Mouse (Mus musculus) embryonic fibroblast, embryonic 13.5 days (primary cell): ENCODE data around the gene Dnajc12. TPM values are rescaled to one million over a fixed set of nuclear protein-coding genes. Genes with fewer than 3 reads are reported as not detected.
"Not testable (repeated sequence)": the region's sequence is repeated elsewhere in the genome, so short reads cannot be mapped to it uniquely, and the experiment has no call there.

Source experiments
- H3K27ac ChIP-seq: 2 replicates; pipeline ENCODE4 v1.5.1; 2012; ENCODE audit warnings: low read length, control low read depth, inconsistent platforms; ENCODE audit not compliant: insufficient read depth
- H3K4me1 ChIP-seq: 2 replicates; pipeline ENCODE4 v1.6.1; 2011; ENCODE audit warnings: low read length; ENCODE audit not compliant: control insufficient read depth, insufficient read depth
- H3K4me3 ChIP-seq: 2 replicates; pipeline ENCODE4 v1.5.1; 2011; ENCODE audit warnings: mild to moderate bottlenecking, control low read depth, low read length; ENCODE audit not compliant: insufficient read depth
- CTCF ChIP-seq: IDR thresholded peaks from 2 replicates; pipeline ENCODE4 v1.5.1; 2011; ENCODE audit warnings: mild to moderate bottlenecking, control low read depth, low read length, moderate library complexity, borderline replicate concordance; ENCODE audit not compliant: insufficient read depth
- POLR2A ChIP-seq: IDR thresholded peaks from 2 replicates; pipeline ENCODE4 v1.6.1; 2011; ENCODE audit warnings: low read depth, mild to moderate bottlenecking, control low read depth, low read length, moderate library complexity
- polyA plus RNA-seq: library from polyadenylated mRNA; stranded (reverse); fragments of >200 nt; gene quantifications from 2 replicates; pipeline ENCODE4 v1.2.4, GENCODE M21; 2011; ENCODE audit warnings: low read depth; ENCODE audit not compliant: missing spikeins, insufficient read length

Gene Dnajc12
- polyA plus RNA-seq, 1 experiment = 3.5 TPM

- Histone ChIP-seq H3K27ac (no peak overlapping the region), H3K4me3 (no peak overlapping the region), H3K4me1 (no peaks in the 10 kb centered on the region)
- TF ChIP-seq POLR2A = no peak
- TF ChIP-seq CTCF = no peak
Measured at GRCm38 (mm10) chr10:63352111-63352510, 30.1 kb upstream of the Dnajc12 start.

- Histone ChIP-seq H3K27ac (no peak overlapping the region), H3K4me3 (no peak overlapping the region), H3K4me1 (no peaks in the 10 kb centered on the region)
- TF ChIP-seq POLR2A (no peak), CTCF (no peak)
Measured at GRCm38 (mm10) chr10:63360502-63360901, 21.7 kb upstream of the Dnajc12 start.

GRCm38 (mm10) chr10:63365918-63366455, 16.3 kb upstream of the Dnajc12 start:
- H3K27ac ChIP-seq = no peak overlapping the region
- TF ChIP-seq POLR2A = no peak
- no peaks in the 10 kb centered on the region for H3K4me1 ChIP-seq
- no peak overlapping the region for H3K4me3 ChIP-seq

- Histone ChIP-seq H3K4me1 (no peaks in the 10 kb centered on the region), H3K27ac (no peak overlapping the region), H3K4me3 (no peak overlapping the region)
- no peak for TF ChIP-seq POLR2A
- TF ChIP-seq CTCF = no peak
Measured at GRCm38 (mm10) chr10:63367386-63367785, 14.9 kb upstream of the Dnajc12 start.

- no peak for TF ChIP-seq POLR2A
- no peak for TF ChIP-seq CTCF
Measured at GRCm38 (mm10) chr10:63368041-63368440, 14.2 kb upstream of the Dnajc12 start.

GRCm38 (mm10) chr10:63376303-63376702, 5.9 kb upstream of the Dnajc12 start:
- Histone ChIP-seq H3K4me3 (no peak overlapping the region), H3K27ac (no peak overlapping the region), H3K4me1 (no peaks in the 10 kb centered on the region)
- TF ChIP-seq POLR2A (no peak), CTCF (no peak)

More at GRCm38 (mm10) chr10:63368041-63368440, 14.2 kb upstream of the Dnajc12 start:
- H3K4me1 ChIP-seq = no peaks in the 10 kb centered on the region
- H3K4me3 ChIP-seq = no peak overlapping the region
- no peak overlapping the region for H3K27ac ChIP-seq

- TF ChIP-seq CTCF (no peak), POLR2A (no peak)
- no peak overlapping the region for H3K27ac ChIP-seq
- no peak overlapping the region for H3K4me3 ChIP-seq
- H3K4me1 ChIP-seq = no peaks in the 10 kb centered on the region; the same call in 1 of the 2 replicates
Measured at GRCm38 (mm10) chr10:63377468-63377867, 4.8 kb upstream of the Dnajc12 start.

- no peak for TF ChIP-seq CTCF
- TF ChIP-seq POLR2A = no peak
- Histone ChIP-seq H3K4me3 (no peak overlapping the region), H3K27ac (no peak overlapping the region), H3K4me1 (no peaks in the 10 kb centered on the region; the same call in 1 of the 2 replicates)
Measured at GRCm38 (mm10) chr10:63378948-63379680, 3.1 kb upstream of the Dnajc12 start.

GRCm38 (mm10) chr10:63381498-63382280, 554 bp upstream of the Dnajc12 start, which contains the start of gene Sirt1:
Sirt1 (minus strand) TSS chr10:63381704.
- H3K4me3 ChIP-seq = peak within 1 kb of the TSS; percentile 51
- 0 out of 2 replicates have a peak within 1 kb of the TSS, but pooled peaks have one; percentile 0 for H3K27ac ChIP-seq
- TF ChIP-seq CTCF (no peak), POLR2A (peak; percentile 29; the same call in 1 of the 2 replicates)
- no peaks in the 10 kb centered on the region; the same call in 1 of the 2 replicates for H3K4me1 ChIP-seq

GRCm38 (mm10) chr10:63385897-63386296, 3.7 kb downstream of the Dnajc12 start:
- H3K4me3 ChIP-seq = 0 out of 2 replicates have a peak overlapping the region, but pooled peaks have one; percentile 41
- H3K4me1 ChIP-seq, H3K27ac ChIP-seq: not testable (repeated sequence)
